Mouse (Mus musculus) A20 (cell line): ENCODE results near the gene Eno4.

ENCODE experiments used
- DNase-seq: peaks from one replicate; pipeline ENCODE4 v3.0.0-alpha.2; 2011; ENCODE audit warnings: low read depth, low spot score

Eno4 gene

DNA sequence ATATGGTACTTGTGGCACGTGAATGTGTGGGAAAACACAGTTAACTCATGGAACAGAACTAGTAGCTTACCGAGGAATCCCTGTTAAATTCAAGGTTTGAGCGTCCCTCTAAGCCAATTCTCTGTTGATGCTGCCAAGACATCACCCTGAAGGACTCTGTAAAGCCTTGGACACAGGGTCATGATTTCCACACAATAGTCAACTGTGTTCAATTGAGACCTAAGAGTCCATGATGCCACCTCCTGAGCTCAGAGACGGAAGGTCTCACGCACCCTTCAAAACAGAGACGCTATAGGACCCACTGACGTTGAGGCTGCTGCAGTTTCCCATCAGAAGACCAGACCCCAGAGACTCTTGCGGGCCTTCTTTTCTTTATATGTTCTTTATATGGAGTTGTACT lies 30.9 kb downstream of the Eno4 start:
- DNase-seq, result no peak

DNA sequence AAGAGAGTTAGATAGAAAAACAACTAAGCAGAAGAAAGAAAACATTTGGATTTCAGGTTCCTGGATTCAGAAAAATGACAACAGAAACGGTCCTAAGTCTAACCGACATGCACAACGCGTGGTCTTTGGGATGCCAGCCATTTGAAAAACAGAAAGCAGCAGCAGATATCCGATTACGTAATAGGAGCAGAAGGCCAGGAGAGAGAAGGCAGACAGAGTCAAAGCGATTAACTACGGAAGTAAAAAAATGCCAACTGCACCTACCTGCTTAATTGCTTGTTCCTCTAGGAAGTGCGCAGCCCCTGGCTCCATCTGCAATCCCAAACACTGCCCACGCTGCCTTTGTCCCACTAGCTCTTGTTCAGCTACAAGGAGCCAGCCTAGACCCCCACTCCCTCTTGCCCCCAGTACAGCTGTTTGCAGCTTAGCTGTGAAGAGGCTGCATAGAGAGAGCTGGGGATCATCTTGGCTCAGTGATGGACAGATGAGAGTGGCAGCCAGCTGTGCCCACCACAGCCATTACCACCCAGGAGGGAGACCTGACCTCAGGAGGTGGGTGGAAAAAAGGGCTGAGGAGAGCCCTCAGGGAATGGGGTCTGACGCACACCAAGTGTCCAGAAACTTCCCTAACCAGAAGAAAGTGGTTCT lies 32.1 kb downstream of the Eno4 start:
- DNase-seq, result no peak

DNA sequence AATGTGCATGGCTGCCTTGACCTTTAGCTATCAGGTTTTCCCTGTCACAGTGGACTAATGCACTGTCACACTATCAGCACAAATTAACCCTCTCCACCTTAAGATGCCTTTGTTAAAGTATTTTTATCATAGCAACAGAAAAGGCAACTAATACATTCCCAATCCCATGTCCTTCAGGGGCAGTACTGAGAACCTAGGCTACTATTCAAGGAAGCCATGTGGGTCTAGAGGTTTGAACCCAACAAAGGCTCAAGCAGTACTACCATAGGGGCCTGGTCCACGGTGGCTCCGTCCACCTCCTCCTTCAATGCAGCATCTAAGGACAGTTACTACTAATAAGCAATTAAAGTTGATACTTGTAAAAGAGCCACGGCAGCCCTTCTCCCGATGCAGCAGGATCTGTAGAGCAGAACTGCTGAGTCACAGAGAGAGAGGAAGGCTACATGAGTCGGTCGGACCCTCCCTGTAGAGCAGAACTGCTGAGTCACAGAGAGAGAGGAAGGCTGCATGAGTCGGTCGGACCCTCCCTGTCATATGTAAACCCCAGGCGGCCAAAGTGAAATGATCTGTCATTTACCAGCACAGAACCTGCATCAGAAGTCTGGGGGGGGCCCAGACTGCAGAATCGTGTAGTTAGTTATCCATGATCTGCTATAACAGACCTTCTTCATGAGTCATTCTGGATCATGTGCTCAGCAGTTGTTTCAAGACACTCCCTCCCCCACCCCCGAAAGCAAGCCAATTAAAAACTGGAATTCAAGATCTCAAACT lies 35.4 kb downstream of the Eno4 start:
- peak; percentile 87 for DNase-seq

DNA sequence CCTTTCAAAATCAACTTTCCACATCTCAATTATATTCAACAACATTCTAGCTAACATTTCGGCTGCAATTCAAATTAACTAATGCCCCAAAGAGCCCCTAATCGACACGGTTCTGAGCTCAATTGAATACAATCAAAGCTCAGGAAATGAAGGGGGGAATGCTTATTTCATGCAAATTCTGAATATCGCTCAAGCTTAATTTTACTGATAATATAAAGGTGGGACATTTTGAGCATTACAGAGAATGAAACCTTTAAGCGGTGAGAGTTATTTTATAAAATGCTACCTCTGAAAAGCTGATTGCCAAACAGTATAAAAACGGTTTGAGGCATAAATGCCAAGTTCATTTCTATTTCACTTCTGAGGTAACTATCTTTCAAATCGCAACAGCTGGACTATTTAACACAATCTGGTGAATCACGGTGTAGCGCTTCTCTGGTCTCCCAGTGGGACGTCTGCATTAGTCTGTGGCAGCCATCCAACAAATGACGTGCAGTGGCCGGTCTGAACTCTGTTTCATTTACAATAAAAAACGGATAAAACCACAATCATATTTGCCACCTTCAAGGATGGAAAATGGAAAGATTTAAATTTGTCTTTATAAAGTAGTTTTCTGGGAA lies 36.3 kb downstream of the Eno4 start:
- DNase-seq, result peak; percentile 71

DNA sequence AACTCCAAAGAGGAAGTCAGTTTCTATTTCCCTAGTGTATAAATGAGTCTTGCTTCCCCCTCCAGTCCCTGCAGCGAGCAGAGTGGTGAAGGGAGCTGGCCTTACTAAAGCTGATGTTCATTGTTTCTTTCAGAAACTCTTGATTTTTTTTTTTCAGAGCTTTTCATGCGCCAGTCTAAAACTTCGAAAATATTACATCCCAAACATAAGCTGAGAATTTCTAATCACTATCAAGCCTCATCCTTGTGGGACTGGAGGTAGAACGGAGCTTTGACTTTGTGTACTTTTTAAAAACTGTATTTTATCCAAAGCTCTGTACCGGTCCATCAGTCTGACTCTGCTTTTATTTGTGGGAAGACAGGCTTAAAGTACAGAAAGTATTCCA lies 36.8 kb downstream of the Eno4 start:
- DNase-seq, result no peak

DNA sequence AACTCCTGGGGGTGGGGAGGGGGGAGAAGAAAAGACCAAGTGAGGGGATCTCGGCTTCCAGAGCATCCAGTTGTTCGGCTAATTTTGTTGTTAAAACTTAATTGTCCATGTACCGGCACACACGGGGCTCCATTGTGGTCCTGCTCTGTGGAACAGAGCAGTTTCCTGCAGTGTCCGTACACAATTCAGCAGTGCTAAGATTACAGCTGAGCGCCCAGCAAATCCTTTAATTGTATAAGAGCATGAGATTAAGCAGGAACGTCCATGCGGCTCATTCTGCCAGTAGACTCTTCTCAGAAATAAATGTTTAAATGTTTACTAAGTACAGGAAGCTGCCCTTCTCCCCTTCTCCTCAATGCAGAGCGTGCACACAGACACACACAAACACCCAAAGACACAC lies 38.3 kb downstream of the Eno4 start:
- DNase-seq, result no peak

DNA sequence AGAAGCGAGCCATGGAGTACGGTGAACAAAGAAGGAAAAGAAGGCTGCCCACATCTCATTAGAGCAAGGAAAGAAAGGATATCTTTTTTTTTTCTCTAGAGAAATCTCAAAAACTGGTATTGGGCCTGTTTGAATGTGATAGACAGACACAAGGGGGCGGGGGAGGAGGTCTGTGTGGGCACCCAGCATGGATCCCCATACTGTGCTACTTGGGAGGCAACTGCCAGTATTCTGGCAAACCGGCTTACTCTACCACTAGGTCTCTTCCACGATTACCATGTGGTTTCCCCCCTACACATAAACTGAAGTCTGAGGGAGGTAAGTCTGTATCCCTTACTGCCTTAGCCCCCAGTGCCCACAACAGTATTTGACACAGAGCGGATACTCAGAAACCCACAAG lies 59.6 kb downstream of the Eno4 start:
- DNase-seq, result no peak

DNA sequence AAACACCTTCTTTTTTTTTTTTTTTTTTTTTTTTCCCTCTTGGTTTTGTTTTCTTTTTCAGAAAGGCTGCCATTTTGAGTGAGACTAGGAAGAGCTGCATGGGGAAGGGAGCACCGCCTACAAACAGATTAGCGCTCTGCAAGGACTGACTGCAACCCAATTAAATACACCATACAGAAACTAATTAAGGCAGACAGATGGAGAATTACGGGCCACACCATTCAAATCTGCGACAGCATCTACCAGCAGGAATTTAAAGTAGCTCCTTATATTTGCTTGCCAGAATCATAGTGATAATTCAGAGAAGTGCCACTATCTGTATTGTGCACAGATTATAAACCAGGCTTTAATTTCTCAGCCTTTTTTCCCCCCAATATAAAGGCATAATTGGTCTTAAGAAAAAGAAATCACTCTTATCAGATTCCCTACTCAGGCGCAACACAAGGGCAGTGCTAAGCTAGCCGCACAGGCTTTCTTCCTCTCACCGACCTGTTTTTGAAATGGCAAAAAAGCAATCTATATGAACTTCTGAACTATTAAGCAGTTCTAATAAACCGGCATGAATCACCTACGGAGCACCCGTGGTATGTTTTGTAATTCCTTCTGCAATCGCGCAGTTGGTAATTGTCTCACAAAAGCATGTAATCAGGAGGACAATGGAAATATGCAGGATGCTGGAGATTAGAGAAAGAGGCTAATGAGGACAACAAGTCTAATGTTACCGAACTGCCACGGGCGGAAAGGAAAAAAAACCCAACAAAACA lies 63.5 kb downstream of the Eno4 start:
- DNase-seq, result no peak

DNA sequence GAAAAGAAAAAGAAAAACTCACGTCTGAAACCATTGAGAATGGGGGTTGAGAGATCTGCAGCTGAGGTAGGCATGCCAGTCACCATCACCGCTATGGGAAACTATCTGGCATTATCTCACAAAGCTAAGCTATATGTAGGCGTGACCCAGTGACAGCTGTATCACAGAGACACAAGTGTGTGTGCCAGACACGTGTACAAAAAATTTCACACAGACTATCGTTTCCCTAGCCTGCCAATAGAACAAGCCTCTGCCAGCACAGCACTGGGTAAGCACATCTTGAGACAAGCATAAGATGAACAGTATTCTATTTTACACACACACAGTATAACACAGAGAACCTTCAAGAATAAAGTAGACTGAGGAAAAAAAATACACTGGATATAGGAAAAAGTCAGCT lies 67.6 kb downstream of the Eno4 start:
- no peak for DNase-seq
